Mouse (Mus musculus) G1E (cell line): ENCODE data around the gene Pop5. TPM values are rescaled to one million over a fixed set of nuclear protein-coding genes. Genes with fewer than 3 reads are reported as not detected.

Experiments
- ATAC-seq: 2 replicates; pipeline ENCODE4 v1.8.0; 2016; ENCODE audit warnings: mild to moderate bottlenecking; ENCODE audit not compliant: insufficient number of reproducible peaks, poor library complexity, low FRiP score, severe bottlenecking; ENCODE audit errors: extremely low read depth
- DNase-seq: peaks from one replicate; pipeline ENCODE4 v3.0.0; 2012; ENCODE audit warnings: low spot score
- H3K27me3 ChIP-seq: 2 replicates; pipeline ENCODE4 v1.6.1; 2012; ENCODE audit warnings: mild to moderate bottlenecking, low read length, inconsistent platforms; ENCODE audit not compliant: insufficient read depth
- H3K36me3 ChIP-seq: replicated peaks from 2 replicates; pipeline ENCODE3; 2012; ENCODE audit warnings: mild to moderate bottlenecking, inconsistent platforms
- H3K4me1 ChIP-seq: 2 replicates; pipeline ENCODE4 v1.6.1; 2012; ENCODE audit warnings: low read depth, low read length, inconsistent platforms, mixed read lengths; ENCODE audit not compliant: insufficient read depth
- H3K4me3 ChIP-seq: 2 replicates; pipeline ENCODE4 v1.5.1; 2012; ENCODE audit warnings: low read depth, mild to moderate bottlenecking, inconsistent platforms, low read length, moderate library complexity, mixed read lengths
- H3K9me3 ChIP-seq: replicated peaks from 2 replicates; pipeline ENCODE4 v1.6.1; 2012; ENCODE audit warnings: inconsistent platforms
- CTCF ChIP-seq: IDR thresholded peaks from 2 replicates; pipeline ENCODE4 v1.5.1; 2012; ENCODE audit warnings: low read depth, low read length, inconsistent platforms, mixed read lengths
- GATA1 ChIP-seq: IDR thresholded peaks from 2 replicates; pipeline ENCODE4 v1.6.1; 2012; ENCODE audit warnings: borderline replicate concordance, low read length, inconsistent platforms, mixed read lengths
- GATA2 ChIP-seq: IDR thresholded peaks from 2 replicates; pipeline ENCODE4 v1.6.1; 2012; ENCODE audit warnings: low read depth, low read length, inconsistent platforms, borderline replicate concordance
- POLR2AphosphoS5 ChIP-seq: IDR thresholded peaks from 2 replicates; pipeline ENCODE4 v1.6.1; 2012; ENCODE audit warnings: low read depth, low read length, inconsistent platforms; ENCODE audit not compliant: insufficient replicate concordance
- TAL1 ChIP-seq: conservative IDR thresholded peaks from 2 replicates; pipeline ENCODE4 v1.6.1; 2012; ENCODE audit warnings: low read depth, low read length, inconsistent platforms, mixed read lengths
- polyA plus RNA-seq: library from polyadenylated mRNA; stranded (reverse); fragments of >175 nt; gene quantifications from 2 replicates; pipeline ENCODE4 v1.2.3, GENCODE M21; 2012
- total RNA-seq, 2 experiments: library from RNA; stranded (forward) in 1 of 2; stranded (reverse) in 1 of 2; fragments of 200-1000 nt in 1 of 2; fragments of >200 nt in 1 of 2; fragmentation: Nextera tagmentation in 1 of 2; gene quantifications; 2 replicates each; pipeline ENCODE4 v1.2.3; 2014 to 2017

Pop5 gene
- total and polyA plus RNA-seq, 3 experiments, result 18.6 to 61.2 (median 24.2) TPM

- TF ChIP-seq TAL1, result no peak
- TF ChIP-seq CTCF, result no peak
- no peak for TF ChIP-seq GATA1
- H3K36me3 ChIP-seq, result no peaks in the 10 kb centered on the region
Measured at GRCm38 (mm10) chr5:115191880-115192827, 43.5 kb upstream of the Pop5 start.

GRCm38 (mm10) chr5:115192828-115193195 is 42.8 kb upstream of the Pop5 start:
- DNase-seq (no peak), ATAC-seq (no peak)
- Histone ChIP-seq H3K9me3 (peaks cover 9% of the 10 kb centered on the region), H3K4me3 (no peak overlapping the region), H3K27me3 (peaks cover 49% of the 10 kb centered on the region), H3K36me3 (no peaks in the 10 kb centered on the region), H3K4me1 (no peaks in the 10 kb centered on the region)
- TF ChIP-seq GATA1 (no peak), TAL1 (no peak), GATA2 (no peak), POLR2AphosphoS5 (no peak), CTCF (no peak)

More at GRCm38 (mm10) chr5:115191880-115192827, 43.5 kb upstream of the Pop5 start:
- Histone ChIP-seq H3K4me3 (no peak overlapping the region), H3K4me1 (peaks cover 5% of the 10 kb centered on the region; the same call in 1 of the 2 replicates), H3K27me3 (peaks cover 49% of the 10 kb centered on the region), H3K9me3 (peaks cover 9% of the 10 kb centered on the region)
- no peak for ATAC-seq
- no peak for DNase-seq

GRCm38 (mm10) chr5:115193226-115193625 is 42.4 kb upstream of the Pop5 start:
- Histone ChIP-seq H3K9me3 (peaks cover 9% of the 10 kb centered on the region), H3K27me3 (peaks cover 51% of the 10 kb centered on the region), H3K4me1 (no peaks in the 10 kb centered on the region), H3K4me3 (0 out of 2 replicates have a peak overlapping the region, but pooled peaks have one; percentile 7), H3K36me3 (no peaks in the 10 kb centered on the region)
- DNase-seq, result no peak
- no peak for TF ChIP-seq GATA1
- no peak for TF ChIP-seq CTCF
- no peak for TF ChIP-seq GATA2
- TF ChIP-seq TAL1, result no peak
- TF ChIP-seq POLR2AphosphoS5, result no peak
- ATAC-seq, result no peak

GRCm38 (mm10) chr5:115193669-115194625 is 41.7 kb upstream of the Pop5 start, which contains the start of gene Cabp1:
Gene Cabp1, minus strand, starts transcription at chr5:115194381.
- ATAC-seq, result no peak
- no peaks in the 10 kb centered on the region for H3K36me3 ChIP-seq
- no peak for DNase-seq
- peaks cover 9% of the 10 kb centered on the region for H3K9me3 ChIP-seq
- TF ChIP-seq POLR2AphosphoS5, result no peak
- TF ChIP-seq TAL1, result no peak
- no peak for TF ChIP-seq CTCF
- no peak for TF ChIP-seq GATA1
- TF ChIP-seq GATA2, result no peak
- no peaks in the 10 kb centered on the region for H3K4me1 ChIP-seq
- H3K27me3 ChIP-seq, result peaks cover 51% of the 10 kb centered on the region
- 0 out of 2 replicates have a peak within 1 kb of the TSS, but pooled peaks have one; percentile 7 for H3K4me3 ChIP-seq

- Histone ChIP-seq H3K27me3 (peaks cover 49% of the 10 kb centered on the region), H3K36me3 (no peaks in the 10 kb centered on the region), H3K9me3 (peaks cover 9% of the 10 kb centered on the region), H3K4me3 (no peak overlapping the region), H3K4me1 (no peaks in the 10 kb centered on the region)
- ATAC-seq (no peak), DNase-seq (no peak)
- TF ChIP-seq CTCF (no peak), GATA1 (no peak), POLR2AphosphoS5 (no peak), GATA2 (no peak), TAL1 (no peak)
Measured at GRCm38 (mm10) chr5:115194626-115195221, 40.9 kb upstream of the Pop5 start.
